Mouse (Mus musculus): Measurements from ENCODE around the gene Il2ra. TPM values are rescaled to one million over a fixed set of nuclear protein-coding genes. Genes with fewer than 3 reads are reported as not detected.

Il2ra gene
- polyA plus RNA-seq, 1 experiment, result 0.54 TPM

- no peak for DNase-seq (ENCODE audit: low read depth)
Measured at GRCm38 (mm10) chr2:11653330-11653729, 10.7 kb downstream of the Il2ra start.

GRCm38 (mm10) chr2:11653780-11654179, 11.2 kb downstream of the Il2ra start:
- DNase-seq (ENCODE audit: low read depth), result no peak

- no peak for DNase-seq (ENCODE audit: low read depth)
Measured at GRCm38 (mm10) chr2:11654990-11655931, 12.7 kb downstream of the Il2ra start.

GRCm38 (mm10) chr2:11657581-11657980, 15.0 kb downstream of the Il2ra start:
- DNase-seq (ENCODE audit: low read depth), result no peak

GRCm38 (mm10) chr2:11659263-11659662, 16.7 kb downstream of the Il2ra start:
- no peak for DNase-seq (ENCODE audit: low read depth)

GRCm38 (mm10) chr2:11662143-11662906, 19.7 kb downstream of the Il2ra start:
- no peak for DNase-seq (ENCODE audit: low read depth)

GRCm38 (mm10) chr2:11662907-11663230, 20.3 kb downstream of the Il2ra start:
- no peak for DNase-seq (ENCODE audit: low read depth)

GRCm38 (mm10) chr2:11663961-11664360, 21.4 kb downstream of the Il2ra start:
- no peak for DNase-seq (ENCODE audit: low read depth)

GRCm38 (mm10) chr2:11664367-11664766, 21.8 kb downstream of the Il2ra start:
- no peak for DNase-seq (ENCODE audit: low read depth)

- DNase-seq (ENCODE audit: low read depth), result no peak
Measured at GRCm38 (mm10) chr2:11664806-11665205, 22.2 kb downstream of the Il2ra start.

GRCm38 (mm10) chr2:11665326-11665725, 22.7 kb downstream of the Il2ra start:
- DNase-seq (ENCODE audit: low read depth), result no peak

GRCm38 (mm10) chr2:11672144-11672543, 29.5 kb downstream of the Il2ra start:
- DNase-seq (ENCODE audit: low read depth), result no peak

GRCm38 (mm10) chr2:11679626-11680025, 37.0 kb downstream of the Il2ra start:
- no peak for DNase-seq (ENCODE audit: low read depth)

GRCm38 (mm10) chr2:11682712-11683111, 40.1 kb downstream of the Il2ra start:
- DNase-seq (ENCODE audit: low read depth), result no peak

GRCm38 (mm10) chr2:11686512-11686911, 43.9 kb downstream of the Il2ra start:
- DNase-seq (ENCODE audit: low read depth), result no peak

- no peak for DNase-seq (ENCODE audit: low read depth)
Measured at GRCm38 (mm10) chr2:11687436-11687835, 44.8 kb downstream of the Il2ra start.

GRCm38 (mm10) chr2:11690201-11690890, 47.7 kb downstream of the Il2ra start:
- DNase-seq (ENCODE audit: low read depth), result no peak

- no peak for DNase-seq (ENCODE audit: low read depth)
Measured at GRCm38 (mm10) chr2:11693352-11693751, 50.7 kb downstream of the Il2ra start.

- DNase-seq (ENCODE audit: low read depth), result no peak
Measured at GRCm38 (mm10) chr2:11694104-11694503, 51.5 kb downstream of the Il2ra start.

- no peak for DNase-seq (ENCODE audit: low read depth)
Measured at GRCm38 (mm10) chr2:11695867-11696266, 53.3 kb downstream of the Il2ra start.

- no peak for DNase-seq (ENCODE audit: low read depth)
Measured at GRCm38 (mm10) chr2:11698994-11699393, 56.4 kb downstream of the Il2ra start.

- DNase-seq (ENCODE audit: low read depth), result no peak
Measured at GRCm38 (mm10) chr2:11699905-11700304, 57.3 kb downstream of the Il2ra start.
